Mouse (Mus musculus): ENCODE measurements around the gene Tex35.

- TF ChIP-seq POLR2A (IDR thresholded peaks at IDR 0.05; ENCODE audit: borderline replicate concordance, low read depth, low read length) (no peak), CTCF (IDR thresholded peaks at IDR 0.05; ENCODE audit: low read depth, low read length) (no peak)
These were observed 12.9 kb downstream of the Tex35 start for GRCm38 (mm10) chr1:157095534-157095933.

Data from bone marrow macrophage, adult 2 months (primary cell).